Mouse (Mus musculus) liver, embryonic 14.5 days (tissue): Measurements from ENCODE around the gene Iqsec1. TPM values are rescaled to one million over a fixed set of nuclear protein-coding genes. Genes with fewer than 3 reads are reported as not detected.

Source experiments
- ATAC-seq: fragments of 200-750 bp; cut with Nextera tagmentation; 2 replicates; pipeline ENCODE4 v1.8.0; 2017; ENCODE audit warnings: moderate number of reproducible peaks, mild to moderate bottlenecking, moderate library complexity; ENCODE audit not compliant: insufficient read depth
- DNase-seq, 3 experiments: peaks; one replicate each; pipeline ENCODE4 v3.0.0-alpha.2; 2012 to 2013; ENCODE audit warnings: low read depth in 3 of 3, low spot score in 3 of 3
- H3K27ac ChIP-seq: fragments of 300-500 bp; sonication (generic); 2 replicates; pipeline ENCODE4 v1.5.1; 2014; ENCODE audit warnings: moderate library complexity, mild to moderate bottlenecking, control low read depth, inconsistent platforms
- H3K27me3 ChIP-seq: fragments of 300-500 bp; sonication (generic); 2 replicates; pipeline ENCODE4 v1.6.1; 2014; ENCODE audit warnings: mild to moderate bottlenecking, low read length, moderate library complexity; ENCODE audit not compliant: control insufficient read depth, insufficient read depth
- H3K36me3 ChIP-seq: fragments of 300-500 bp; sonication (generic); replicated peaks from 2 replicates; pipeline ENCODE4 v1.6.1; 2014; ENCODE audit warnings: low read depth; ENCODE audit not compliant: control insufficient read depth, insufficient read depth
- H3K4me1 ChIP-seq, 2 experiments: fragments of 200-500 bp in 1 of 2; fragments of 300-500 bp in 1 of 2; sonication (generic) in 1 of 2; replicated peaks; 2 replicates each; pipeline ENCODE4 v1.6.1; 2012 to 2014; ENCODE audit warnings: antibody characterized with exemption in 1 of 2, inconsistent platforms in 1 of 2, low read length in 1 of 2; ENCODE audit not compliant: control insufficient read depth in 2 of 2, insufficient read depth in 2 of 2
- H3K4me2 ChIP-seq: fragments of 300-500 bp; sonication (generic); 2 replicates; pipeline ENCODE4 v1.6.1; 2014; ENCODE audit warnings: low read depth, mild to moderate bottlenecking, control low read depth, moderate library complexity
- H3K4me3 ChIP-seq, 2 experiments: fragments of 200-500 bp in 1 of 2; fragments of 300-500 bp in 1 of 2; sonication (generic) in 1 of 2; 2 replicates each; pipeline ENCODE4 v1.5.1; 2012 to 2014; ENCODE audit warnings: low read depth in 2 of 2, low read length in 2 of 2, mild to moderate bottlenecking in 2 of 2, control low read depth in 1 of 2, inconsistent platforms in 1 of 2, moderate library complexity in 1 of 2; ENCODE audit not compliant: insufficient read depth in 1 of 2
- H3K9ac ChIP-seq: fragments of 300-500 bp; sonication (generic); replicated peaks from 2 replicates; pipeline ENCODE4 v1.6.1; 2014; ENCODE audit warnings: mild to moderate bottlenecking, control low read depth, moderate library complexity
- H3K9me3 ChIP-seq: fragments of 300-500 bp; sonication (generic); 2 replicates; pipeline ENCODE4 v1.6.1; 2016; ENCODE audit warnings: low read length, mixed read lengths; ENCODE audit not compliant: control insufficient read depth
- CTCF ChIP-seq: IDR thresholded peaks from 2 replicates; pipeline ENCODE4 v1.5.1; 2016; ENCODE audit warnings: antibody characterized with exemption, low read depth, control low read depth
- EP300 ChIP-seq: IDR thresholded peaks from 2 replicates; pipeline ENCODE4 v1.6.1; 2016; ENCODE audit warnings: antibody characterized with exemption, low read depth
- WGBS: fragments of 180-500 bp; shearing (Covaris S2); extraction: QIAGEN DNeasy Blood & Tissue Kit; methylation state at CpG from one replicate; pipeline ENCODE4 v1.1.7; 2014; ENCODE audit not compliant: insufficient replicate concordance; 5-methylcytosine and 5-hydroxymethylcytosine counted together
- polyA plus RNA-seq, 2 experiments: library from polyadenylated mRNA; depleted of rRNA in 1 of 2; stranded (reverse) in 1 of 2; unstranded in 1 of 2; fragments of >200 nt; fragmentation: Nextera tagmentation in 1 of 2; extraction: Ambion mirVana in 1 of 2; gene quantifications; 2 replicates each; pipeline versions ENCODE4 v1.2.1 to v1.2.3; 2012 to 2014

The Iqsec1 gene
- polyA plus RNA-seq, 2 experiments = 4.0 to 9.0 TPM

GRCm38 (mm10) chr6:90704705-90705344 lies 283.7 kb downstream of the Iqsec1 start:
- WGBS = 41% methylated on average over 2 of the region's 2 CpGs

DNA sequence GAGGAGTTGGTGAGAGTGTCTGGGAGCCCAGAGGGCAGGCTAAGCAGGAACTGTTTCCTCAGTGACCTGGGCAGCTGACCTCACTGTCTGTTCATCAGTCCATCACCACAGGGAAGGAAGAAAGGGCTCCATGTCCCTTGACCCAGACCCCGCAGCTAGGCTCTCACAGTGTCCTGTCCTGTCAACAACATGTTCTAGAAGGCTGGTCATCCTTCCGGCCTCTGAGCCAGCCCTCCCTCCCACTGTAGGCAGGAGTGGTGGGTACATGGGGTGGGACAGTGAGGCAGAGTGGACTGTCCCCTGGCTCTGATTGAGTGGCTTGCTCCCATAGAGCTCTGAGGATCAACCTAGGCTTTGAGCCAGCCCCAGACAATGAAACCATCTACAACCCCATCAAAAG lies 284.7 kb downstream of the Iqsec1 start:
- H3K27me3 ChIP-seq = no peaks in the 10 kb centered on the region
- WGBS = 60% methylated on average over 2 of the region's 2 CpGs
- no peak overlapping the region; the same call in 1 of the 2 replicates for H3K27ac ChIP-seq
- no peaks in the 10 kb centered on the region; the same call in 1 of the 2 replicates for H3K36me3 ChIP-seq
- 0 out of 2 replicates have a peak overlapping the region, but pooled peaks have one; percentile 5 for H3K9ac ChIP-seq
- ATAC-seq (no peak), DNase-seq (no peak)
- no peak overlapping the region for H3K4me3 ChIP-seq
- peaks cover 67 to 82% of the 10 kb centered on the region in 2 experiments for H3K4me1 ChIP-seq
- TF ChIP-seq EP300 = no peak
- no peak for TF ChIP-seq CTCF
- no peak overlapping the region for H3K4me2 ChIP-seq
- H3K9me3 ChIP-seq = no peaks in the 10 kb centered on the region

More at GRCm38 (mm10) chr6:90704705-90705344, 283.7 kb downstream of the Iqsec1 start:
- Histone ChIP-seq H3K9me3 (no peaks in the 10 kb centered on the region), H3K4me3 (no peak overlapping the region), H3K27ac (peak overlapping the region; percentile 30; the same call in 1 of the 2 replicates), H3K4me1 (peaks cover 75 to 92% of the 10 kb centered on the region in 2 experiments), H3K27me3 (no peaks in the 10 kb centered on the region), H3K36me3 (no peaks in the 10 kb centered on the region; the same call in 1 of the 2 replicates), H3K9ac (no peak overlapping the region), H3K4me2 (no peak overlapping the region)
- DNase-seq (no peak), ATAC-seq (no peak)
- TF ChIP-seq EP300 (no peak), CTCF (no peak)

DNA sequence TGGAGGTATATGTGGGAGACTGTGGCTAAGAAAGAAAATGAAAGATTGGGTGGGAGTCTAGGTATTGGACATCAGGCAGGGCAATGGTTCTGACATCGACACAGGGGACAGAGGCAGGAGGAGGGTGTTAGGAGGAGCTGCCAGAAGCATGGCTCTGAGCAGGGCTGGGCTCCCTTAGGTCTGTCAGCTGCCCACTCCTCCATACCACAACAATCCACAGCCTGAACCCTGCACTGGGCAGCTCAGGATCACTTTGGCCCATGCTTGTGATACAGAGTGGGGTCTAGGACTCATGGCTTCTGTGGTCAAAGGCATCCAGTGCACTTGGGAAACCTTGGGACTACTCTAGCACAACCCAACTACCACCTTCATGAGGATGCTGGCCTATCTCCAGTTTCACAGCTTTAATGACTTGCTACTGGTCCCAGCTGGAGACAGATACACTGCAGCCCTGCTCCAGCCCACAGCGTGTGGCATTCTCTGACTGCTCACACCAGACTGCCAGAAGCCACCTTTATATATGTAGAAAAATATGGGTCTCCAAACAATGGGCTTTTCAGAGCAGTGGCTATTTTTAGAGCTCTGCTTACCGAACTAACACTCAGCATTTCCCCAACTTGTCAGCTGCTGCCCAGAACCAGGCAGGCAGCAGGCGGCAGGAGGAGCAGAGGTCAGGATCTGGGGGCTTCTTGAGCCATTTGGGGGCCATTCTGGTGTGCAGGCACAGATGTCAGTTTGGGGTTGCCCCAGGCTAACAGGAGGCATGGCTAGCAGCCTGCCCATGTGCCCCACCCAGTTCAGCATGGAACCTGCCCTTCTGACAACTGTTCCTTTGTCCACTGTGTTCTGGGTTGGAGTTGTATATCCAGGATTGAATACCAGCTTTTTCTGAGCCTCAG lies 285.4 kb downstream of the Iqsec1 start:
- Histone ChIP-seq H3K4me1 (peaks cover 60 to 76% of the 10 kb centered on the region in 2 experiments), H3K4me3 (no peak overlapping the region), H3K9ac (no peak overlapping the region), H3K36me3 (no peaks in the 10 kb centered on the region; the same call in 1 of the 2 replicates), H3K27ac (no peak overlapping the region), H3K4me2 (no peak overlapping the region), H3K9me3 (no peaks in the 10 kb centered on the region), H3K27me3 (no peaks in the 10 kb centered on the region)
- no peak for ATAC-seq
- no peak for DNase-seq
- WGBS = 50% methylated on average over 4 of the region's 4 CpGs
- no peak for TF ChIP-seq CTCF
- TF ChIP-seq EP300 = no peak

GRCm38 (mm10) chr6:90702197-90702596 lies 286.3 kb downstream of the Iqsec1 start:
- DNase-seq (no peak), ATAC-seq (no peak)
- H3K4me3 ChIP-seq = no peak overlapping the region
- no peaks in the 10 kb centered on the region for H3K9me3 ChIP-seq
- no peaks in the 10 kb centered on the region for H3K27me3 ChIP-seq
- no peak overlapping the region for H3K27ac ChIP-seq
- H3K9ac ChIP-seq = no peak overlapping the region
- peaks cover 51 to 67% of the 10 kb centered on the region in 2 experiments for H3K4me1 ChIP-seq
- TF ChIP-seq EP300 = no peak
- TF ChIP-seq CTCF = no peak
- H3K4me2 ChIP-seq = no peak overlapping the region
- H3K36me3 ChIP-seq = no peaks in the 10 kb centered on the region; the same call in 1 of the 2 replicates

DNA sequence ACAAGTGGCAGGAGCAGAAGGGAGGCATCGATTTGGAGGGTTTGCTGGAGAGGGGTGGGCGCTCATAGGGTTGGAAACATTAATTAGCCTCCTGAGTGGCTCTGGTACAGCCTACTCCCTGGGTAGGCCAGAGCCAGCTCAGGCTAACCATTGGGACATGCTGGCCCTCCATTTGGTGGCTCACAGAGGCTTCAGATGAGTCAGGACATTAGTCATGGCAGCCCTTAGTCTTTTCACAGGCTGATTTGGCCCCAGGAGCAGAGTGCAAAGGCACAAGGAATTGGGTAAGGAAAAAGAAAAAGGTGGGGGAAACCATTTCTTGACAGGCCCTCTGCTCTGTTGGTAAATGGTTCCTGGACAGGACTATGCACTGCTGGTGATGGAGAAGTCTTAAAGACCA lies 287.1 kb downstream of the Iqsec1 start:
- no peak overlapping the region for H3K9ac ChIP-seq
- no peak for TF ChIP-seq CTCF
- DNase-seq (no peak), ATAC-seq (no peak)
- H3K27ac ChIP-seq = no peak overlapping the region
- H3K4me2 ChIP-seq = no peak overlapping the region
- H3K36me3 ChIP-seq = no peaks in the 10 kb centered on the region
- H3K4me3 ChIP-seq = no peak overlapping the region
- H3K4me1 ChIP-seq = peaks cover 43 to 59% of the 10 kb centered on the region in 2 experiments
- H3K9me3 ChIP-seq = no peaks in the 10 kb centered on the region
- no peaks in the 10 kb centered on the region for H3K27me3 ChIP-seq
- 45% methylated on average over 2 of the region's 2 CpGs for WGBS
